8 mouse cellular contexts compared by ENCODE assay signal in genomic region chr7:25718788-25719417, GRCm38 (mm10). TPM values are rescaled to one million over a fixed set of nuclear protein-coding genes. Genes with fewer than 3 reads are reported as not detected.
A peak's percentile ranks its signal among the peaks of the same experiment; 100 is the strongest.
DNase-seq lines count a peak whose midpoint lies in the region; ATAC-seq and TF ChIP-seq lines count a peak whose summit lies in the region.

Gene Ccdc97 (minus strand): TSS chr7:25719088.

- H3K27me3 ChIP-seq in kidney, embryonic 14.5 days (ENCODE audit: control insufficient read depth, insufficient read depth, low read length) = no peaks in the 10 kb centered on the region
- no peaks in the 10 kb centered on the region for H3K27me3 ChIP-seq in limb, embryonic 15.5 days

- no peak for TF ChIP-seq POLR2A in bone marrow macrophage, adult 2 months (IDR thresholded peaks at IDR 0.05; ENCODE audit: borderline replicate concordance, low read depth, low read length)
- TF ChIP-seq POLR2A in embryonic fibroblast, embryonic 13.5 days (IDR thresholded peaks at IDR 0.05; ENCODE audit: low read depth, low read length) = peak; percentile 74; the same call in 1 of the 2 replicates

- TF ChIP-seq CTCF in bone marrow macrophage, adult 2 months (IDR thresholded peaks at IDR 0.05; ENCODE audit: low read depth, low read length) = no peak
- TF ChIP-seq CTCF in embryonic fibroblast, embryonic 13.5 days (IDR thresholded peaks at IDR 0.05; ENCODE audit: borderline replicate concordance, insufficient read depth, low read length) = no peak

- DNase-seq in A20 (ENCODE audit: low read depth, low spot score) = peak; percentile 97
- DNase-seq in heart, adult 9 months (ENCODE audit: low spot score in 2 of 2) = peak; percentile 92 to 95
- peak; percentile 77 to 83 for DNase-seq in monocyte, adult 2 months (ENCODE audit: low read depth in 1 of 2, low spot score in 2 of 2)
- peak; percentile 92 to 95 for DNase-seq in spleen, postnatal 36 days (ENCODE audit: low spot score in 2 of 2)

- H3K4me1 ChIP-seq in bone marrow macrophage, adult 2 months (ENCODE audit: control insufficient read depth, insufficient read depth, low read length) = peaks cover 20% of the 10 kb centered on the region
- no peaks in the 10 kb centered on the region; the same call in 1 of the 2 replicates for H3K4me1 ChIP-seq in embryonic fibroblast, embryonic 13.5 days (ENCODE audit: control insufficient read depth, insufficient read depth, low read length)
- H3K4me1 ChIP-seq in kidney, embryonic 14.5 days (ENCODE audit: control insufficient read depth, insufficient read depth, low read length) = peaks cover 13% of the 10 kb centered on the region
- H3K4me1 ChIP-seq in limb, embryonic 15.5 days = peaks cover 22% of the 10 kb centered on the region

- peak within 1 kb of the TSS; percentile 82 for H3K4me3 ChIP-seq in bone marrow macrophage, adult 2 months (ENCODE audit: insufficient read depth, low read length)
- peak within 1 kb of the TSS; percentile 74 for H3K4me3 ChIP-seq in embryonic fibroblast, embryonic 13.5 days (ENCODE audit: insufficient read depth, low read length)
- peak within 1 kb of the TSS; percentile 70 for H3K4me3 ChIP-seq in kidney, embryonic 14.5 days (ENCODE audit: low read length)
- peak within 1 kb of the TSS; percentile 79 for H3K4me3 ChIP-seq in limb, embryonic 15.5 days

- peak; percentile 84 for ATAC-seq in kidney, embryonic 14.5 days (ENCODE audit: low FRiP score, low TSS enrichment)
- peak; percentile 78 for ATAC-seq in limb, embryonic 15.5 days (ENCODE audit: insufficient number of reproducible peaks, low FRiP score, low TSS enrichment, low read depth)

- peak within 1 kb of the TSS; percentile 71 for H3K9ac ChIP-seq in kidney, embryonic 14.5 days (ENCODE audit: low read depth, low read length)
- peak within 1 kb of the TSS; percentile 55 for H3K9ac ChIP-seq in limb, embryonic 15.5 days

- peaks cover 64% of the 10 kb centered on the region for H3K36me3 ChIP-seq in kidney, embryonic 14.5 days (ENCODE audit: control insufficient read depth, insufficient read depth, low read length)
- H3K36me3 ChIP-seq in limb, embryonic 15.5 days = peaks cover 62% of the 10 kb centered on the region

- no peaks in the 10 kb centered on the region for H3K9me3 ChIP-seq in kidney, embryonic 14.5 days (ENCODE audit: control insufficient read depth, low read length)
- no peaks in the 10 kb centered on the region for H3K9me3 ChIP-seq in limb, embryonic 15.5 days

- H3K4me2 ChIP-seq in kidney, embryonic 14.5 days (replicated peaks; ENCODE audit: low read depth, low read length) = peak within 1 kb of the TSS; percentile 82
- peak within 1 kb of the TSS; percentile 76 for H3K4me2 ChIP-seq in limb, embryonic 15.5 days

- H3K27ac ChIP-seq in bone marrow macrophage, adult 2 months (ENCODE audit: insufficient read depth, low read depth, low read length) = peak within 1 kb of the TSS; percentile 76
- peak within 1 kb of the TSS; percentile 75 for H3K27ac ChIP-seq in embryonic fibroblast, embryonic 13.5 days (ENCODE audit: insufficient read depth, low read length)
- H3K27ac ChIP-seq in kidney, embryonic 14.5 days (ENCODE audit: low read depth, low read length) = peak within 1 kb of the TSS; percentile 84
- H3K27ac ChIP-seq in limb, embryonic 15.5 days = peak within 1 kb of the TSS; percentile 90

- WGBS in kidney, embryonic 14.5 days = 5% methylated on average over 32 of the region's 32 CpGs
- 4% methylated on average over 32 of the region's 32 CpGs for WGBS in limb, embryonic 15.5 days

RNA-seq across cellular contexts. Expression of gene Ccdc97, which starts in this region (rescaled TPM):
- polyA plus RNA-seq in bone marrow macrophage, adult 2 months (2012; ENCODE audit: insufficient read depth, insufficient read length, missing spikeins) = 40.0 and 44.7 TPM in 2 replicates
- polyA plus RNA-seq in embryonic fibroblast, embryonic 13.5 days (2011; ENCODE audit: insufficient read length, low read depth, missing spikeins) = 31.5 and 32.0 TPM in 2 replicates
- 24.8 and 32.4 TPM in 2 replicates for polyA plus RNA-seq in kidney, embryonic 14.5 days (2014; fragmentation: Nextera tagmentation; extraction: Ambion mirVana)
- polyA plus RNA-seq in limb, embryonic 15.5 days (2015; fragmentation: Nextera tagmentation; extraction: Ambion mirVana) = 23.1 and 23.4 TPM in 2 replicates

Comparison
In these comparisons a context has a peak if more than half of its experiments do, and no peak if none do; other contexts are left out.
1. Peak in every context shown above with its lines: DNase-seq, ATAC-seq, H3K4me3 ChIP-seq and H3K27ac ChIP-seq.